Mouse (Mus musculus): ENCODE measurements around the gene Prrx2.

The Prrx2 gene

DNA sequence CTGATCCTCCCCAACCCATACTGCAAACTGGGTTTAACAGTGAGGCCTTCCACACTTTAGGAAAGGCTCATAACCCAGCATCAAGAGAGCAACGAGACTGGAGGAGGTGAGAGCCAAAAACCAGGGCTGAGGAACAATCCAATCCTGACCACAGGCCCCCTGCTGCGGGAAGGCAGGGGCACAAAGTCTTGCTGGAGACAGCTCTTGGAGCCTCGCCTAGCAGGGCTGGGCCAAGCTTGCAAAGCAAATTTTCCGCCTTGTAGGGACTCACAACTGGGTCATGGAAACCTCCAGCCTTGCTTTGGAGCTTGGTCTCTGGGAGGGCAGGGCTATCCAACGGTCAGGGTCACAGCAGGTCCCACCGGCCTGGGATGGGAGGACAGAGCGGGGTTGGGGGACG, 36.1 kb downstream of the Prrx2 start:
- no peak for DNase-seq (ENCODE audit: low read depth)

DNA sequence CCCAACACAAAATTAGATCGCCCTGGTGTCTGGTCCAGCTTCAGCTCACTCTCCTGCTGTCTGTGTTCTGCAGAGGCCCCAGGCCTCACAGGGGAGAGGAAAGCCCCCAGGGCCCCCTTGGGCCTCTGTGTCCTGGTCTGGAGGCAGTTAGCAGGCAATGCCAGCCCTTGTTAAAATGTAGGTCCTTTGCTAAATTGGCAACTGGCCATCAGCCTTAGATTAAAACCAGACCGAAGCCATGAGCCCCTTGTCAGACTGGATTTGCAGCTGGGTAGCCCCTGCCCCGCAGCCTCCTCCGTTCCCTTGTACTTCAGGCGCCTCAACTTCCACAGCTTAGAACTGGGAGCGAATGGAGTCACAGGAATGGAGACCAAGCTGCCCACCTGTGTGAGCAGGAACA, 37.9 kb downstream of the Prrx2 start:
- DNase-seq (ENCODE audit: low read depth) = no peak

DNA sequence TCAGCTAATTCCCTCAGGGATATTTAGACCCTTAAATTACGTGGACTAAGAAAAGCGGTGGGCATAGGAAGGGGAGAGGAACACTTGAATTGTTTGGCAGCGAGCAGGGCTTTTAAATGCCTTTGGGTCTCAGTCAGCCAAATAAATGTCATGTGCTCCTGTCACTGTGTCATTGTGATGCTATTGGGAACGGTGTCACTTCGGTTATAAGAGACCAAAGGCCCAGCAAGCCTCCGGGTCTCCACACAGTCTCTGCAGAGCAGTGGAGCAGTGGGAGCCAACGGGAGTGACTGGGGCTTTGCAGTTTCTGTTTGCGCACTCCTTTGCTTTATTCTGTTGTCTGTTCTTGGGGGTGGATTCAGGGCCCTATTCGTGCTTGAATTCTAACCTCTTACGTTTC, 39.7 kb downstream of the Prrx2 start:
- no peak for DNase-seq (ENCODE audit: low read depth)

DNA sequence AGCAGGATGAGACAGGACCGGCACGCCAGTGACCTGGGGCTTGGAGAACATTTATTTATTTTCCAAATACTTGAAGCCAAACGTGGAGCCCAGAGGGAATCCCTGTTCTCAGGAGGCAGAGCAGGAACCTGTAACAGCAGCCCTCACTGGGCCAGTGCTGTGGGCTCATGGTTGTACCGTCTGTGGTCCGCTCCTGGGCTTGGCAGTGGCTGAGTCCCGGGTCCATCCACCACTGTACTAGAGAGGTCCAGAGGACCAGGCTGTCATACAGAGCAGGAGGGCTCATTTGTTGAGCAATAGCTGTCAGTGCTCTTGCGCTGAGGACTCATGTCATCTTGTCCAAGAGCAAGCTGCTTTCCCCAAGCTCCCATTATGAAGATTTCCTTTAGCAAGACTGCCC, 40.3 kb downstream of the Prrx2 start:
- no peak for DNase-seq (ENCODE audit: low read depth)

DNA sequence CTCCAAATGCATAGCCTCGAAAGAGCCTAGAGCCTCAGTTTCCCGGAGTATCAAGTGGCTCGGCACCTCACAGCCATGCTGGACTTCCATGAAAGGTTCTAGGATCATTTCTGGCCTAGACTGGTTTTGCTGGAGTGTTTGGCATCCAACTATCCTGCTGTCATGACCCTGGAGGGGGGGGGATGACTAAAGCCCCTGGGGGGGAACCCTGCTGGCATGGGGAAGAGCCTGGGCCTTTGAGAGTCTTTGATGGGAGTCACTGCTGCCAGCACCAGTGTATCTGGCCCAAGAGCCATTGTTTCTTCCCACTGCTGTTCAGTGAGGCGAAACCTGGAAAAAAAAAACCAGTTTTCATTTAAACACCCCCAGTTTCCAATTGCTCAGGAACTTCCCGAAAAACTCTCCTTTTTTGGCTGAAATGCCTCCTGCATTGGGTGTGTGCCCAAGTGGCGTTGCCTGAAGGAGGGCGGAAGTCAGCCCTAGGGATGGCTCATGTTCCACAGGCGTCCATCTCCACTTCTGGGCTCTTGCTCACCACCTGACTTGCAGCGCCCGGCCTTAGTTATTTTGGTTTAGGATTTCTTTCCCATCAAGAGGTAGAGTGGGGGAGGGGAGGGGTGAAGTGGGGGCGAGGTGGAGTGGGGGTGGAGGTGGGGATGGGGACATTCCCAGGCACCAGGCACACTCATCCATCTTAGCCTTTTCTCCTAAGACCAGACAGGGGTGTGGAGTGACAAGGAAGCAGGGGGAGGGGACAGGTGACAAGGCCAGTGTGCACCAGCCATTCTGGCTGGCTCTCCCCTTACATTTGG, 41.1 kb downstream of the Prrx2 start:
- DNase-seq (ENCODE audit: low read depth) = no peak

DNA sequence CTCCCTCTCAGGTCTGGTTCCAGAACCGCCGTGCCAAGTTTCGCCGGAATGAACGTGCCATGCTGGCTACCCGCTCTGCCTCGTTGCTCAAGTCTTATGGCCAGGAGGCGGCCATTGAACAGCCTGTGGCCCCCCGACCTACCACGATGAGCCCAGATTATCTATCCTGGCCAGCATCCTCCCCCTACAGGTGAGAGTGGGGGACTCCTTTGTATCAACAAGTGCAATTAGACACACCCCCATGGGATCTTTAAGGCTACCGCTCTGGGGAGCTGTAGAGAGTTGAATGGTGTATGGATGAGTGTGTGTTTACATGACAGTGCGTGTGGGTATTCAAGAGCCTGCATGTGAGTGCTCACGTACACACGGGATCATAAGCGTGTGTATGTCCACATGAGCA, 44.7 kb downstream of the Prrx2 start:
- DNase-seq (ENCODE audit: low read depth) = no peak

DNA sequence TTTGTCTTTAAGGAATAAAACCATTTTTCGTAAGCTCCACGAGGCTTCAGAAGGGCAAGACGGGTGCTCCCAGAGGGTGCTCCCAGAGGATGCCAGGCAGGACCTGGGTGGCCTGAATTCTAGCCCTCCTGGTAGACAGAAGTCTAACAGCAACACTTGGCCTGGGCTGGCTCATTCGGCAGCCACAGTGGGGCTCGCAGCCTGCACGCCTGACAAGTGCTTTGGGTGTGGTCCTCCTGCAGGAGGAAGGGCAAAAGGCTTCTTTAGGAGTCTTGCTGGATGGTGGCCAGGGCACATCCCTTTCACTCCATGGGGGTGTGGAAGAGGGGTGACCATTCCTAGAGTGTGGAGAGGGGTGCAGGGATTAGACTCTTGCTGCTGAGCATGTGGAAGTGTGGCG, 46.4 kb downstream of the Prrx2 start:
- no peak for DNase-seq (ENCODE audit: low read depth)

DNA sequence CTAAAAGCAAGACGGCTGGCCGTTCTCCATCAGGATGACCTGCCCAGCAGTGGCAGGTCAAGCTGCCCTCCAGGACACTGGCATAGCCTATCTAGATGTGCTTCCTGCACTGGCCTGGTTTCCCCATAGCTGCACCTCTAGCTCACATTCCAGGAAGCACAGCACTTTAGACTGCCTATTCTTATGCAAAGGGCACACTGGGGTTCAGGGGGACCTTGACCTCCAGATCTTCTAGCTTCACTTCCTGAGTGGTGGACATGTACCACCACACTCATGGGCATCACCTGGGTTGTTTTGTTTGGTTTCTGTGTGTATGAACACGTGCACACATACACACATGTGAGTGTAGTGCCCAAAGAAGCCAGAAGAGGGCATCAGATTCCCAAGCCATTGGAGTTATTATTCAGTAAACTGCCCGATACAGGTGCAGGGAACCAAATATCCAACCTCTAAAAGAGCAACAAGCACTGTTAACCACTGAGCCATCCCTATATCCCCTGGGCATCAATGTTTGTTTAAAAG, 50.1 kb downstream of the Prrx2 start:
- DNase-seq (ENCODE audit: low read depth) = no peak

DNA sequence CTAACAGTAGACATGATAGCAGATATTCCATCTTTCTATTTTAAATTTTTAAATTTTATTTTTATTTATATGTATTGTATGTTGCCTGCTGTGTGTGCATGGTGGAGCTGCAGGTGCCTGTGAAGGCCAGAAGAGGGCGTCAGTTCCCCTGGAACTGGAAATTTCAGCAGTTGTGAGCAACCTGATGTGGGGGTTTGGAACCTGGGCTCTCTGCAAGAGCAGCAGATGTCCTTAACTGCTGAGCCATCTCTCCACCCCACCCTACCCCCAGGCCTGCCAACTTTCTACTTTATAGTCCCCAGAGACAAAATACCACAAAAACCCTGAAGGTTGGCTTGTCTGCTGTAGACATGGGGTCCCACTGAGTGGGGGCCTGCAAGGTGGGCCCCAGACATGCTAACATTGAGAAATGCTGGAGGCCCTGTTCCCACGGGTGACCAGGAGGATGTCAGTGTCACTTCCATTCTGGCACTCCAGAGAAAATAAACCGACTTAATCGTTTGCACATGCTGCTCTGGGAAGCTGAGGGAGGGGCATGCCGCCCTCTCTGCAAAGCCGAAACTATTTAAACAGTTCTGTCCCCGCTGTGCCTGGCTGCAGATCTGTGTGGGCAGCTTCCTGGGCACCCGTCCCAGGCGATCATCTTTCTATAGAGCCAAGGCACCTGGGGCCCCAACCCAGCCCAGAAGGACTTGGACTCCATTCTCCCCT, 50.8 kb downstream of the Prrx2 start:
- no peak for DNase-seq (ENCODE audit: low read depth)

DNA sequence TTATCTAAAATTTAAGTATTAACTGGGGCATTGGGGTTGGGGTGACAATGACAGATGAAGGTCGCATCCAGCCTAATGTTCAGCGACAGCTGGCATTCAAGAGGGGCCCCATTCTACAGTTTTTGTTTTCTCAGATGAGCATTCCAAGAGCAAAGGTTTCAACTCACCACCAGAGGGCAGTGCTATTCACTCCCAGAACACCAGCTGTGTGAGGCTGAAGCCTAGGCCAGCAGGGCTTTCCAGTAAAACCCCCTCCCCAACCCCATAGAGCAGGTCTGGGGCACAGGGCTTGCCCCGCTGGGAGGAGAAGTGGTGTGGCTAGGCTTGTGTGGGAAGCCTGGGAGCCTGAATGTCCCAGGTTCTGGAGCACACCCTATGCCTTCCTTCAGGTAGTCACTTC, 56.2 kb downstream of the Prrx2 start:
- peak; percentile 62 for DNase-seq (ENCODE audit: low read depth)

DNA sequence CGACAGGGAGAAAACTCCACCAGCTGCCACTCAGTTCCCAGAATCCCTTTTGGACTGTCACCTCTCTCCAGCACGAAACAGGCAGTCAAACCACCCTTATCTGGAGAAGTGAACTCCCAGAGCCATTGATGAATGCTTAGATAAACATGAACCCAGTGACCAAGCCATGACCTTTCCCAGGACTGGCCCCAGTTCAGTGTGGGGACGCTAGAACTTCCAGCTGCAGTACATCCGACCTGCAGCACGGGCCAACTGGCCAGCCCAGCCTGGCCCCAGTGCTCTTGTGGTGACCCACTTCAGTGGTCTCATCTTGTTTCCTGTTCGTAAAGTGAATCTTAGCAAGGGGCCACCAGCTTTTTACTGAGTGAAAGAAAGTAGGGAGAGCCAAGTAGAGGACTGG, 58.6 kb downstream of the Prrx2 start:
- DNase-seq (ENCODE audit: low read depth) = no peak

DNA sequence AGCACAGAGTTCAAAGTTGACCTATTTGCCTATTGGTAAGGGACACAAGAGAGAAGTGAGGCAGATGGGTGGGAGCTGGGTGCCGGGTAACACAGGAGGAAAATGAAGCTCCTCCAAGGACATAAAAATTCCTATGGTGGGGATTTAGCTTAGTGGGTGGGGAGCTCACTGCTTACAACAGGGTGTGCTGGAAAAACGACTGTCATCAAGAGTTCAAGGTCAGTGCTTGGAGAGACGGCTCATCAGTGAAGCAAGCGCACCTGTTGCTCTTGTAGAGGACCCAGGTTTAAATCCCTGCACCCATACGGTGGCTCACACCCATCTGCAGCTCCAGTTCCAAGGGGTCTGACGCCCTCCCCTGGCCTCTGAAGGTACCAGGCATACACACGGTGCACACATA, 59.2 kb downstream of the Prrx2 start:
- DNase-seq (ENCODE audit: low read depth) = no peak

DNA sequence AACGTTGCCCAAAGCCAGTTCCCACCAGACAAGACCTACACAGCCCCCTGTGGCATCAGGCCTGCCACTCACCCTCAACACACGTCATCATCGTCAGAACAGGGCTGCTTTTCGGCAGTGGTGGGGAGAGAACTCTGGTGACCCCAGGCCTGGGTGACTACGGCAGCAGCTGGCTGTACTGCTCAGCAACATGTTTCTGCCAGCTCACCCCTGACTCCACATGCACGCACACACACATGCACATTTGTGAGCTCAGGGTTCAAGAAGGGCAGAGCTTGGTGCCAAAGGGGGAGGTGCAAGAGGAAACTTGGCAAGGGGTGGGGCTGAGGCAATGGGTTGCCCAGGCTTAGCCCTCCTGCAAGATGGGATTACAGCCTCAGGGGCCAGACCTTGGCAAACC, 62.5 kb downstream of the Prrx2 start:
- DNase-seq (ENCODE audit: low read depth) = peak; percentile 17

DNA sequence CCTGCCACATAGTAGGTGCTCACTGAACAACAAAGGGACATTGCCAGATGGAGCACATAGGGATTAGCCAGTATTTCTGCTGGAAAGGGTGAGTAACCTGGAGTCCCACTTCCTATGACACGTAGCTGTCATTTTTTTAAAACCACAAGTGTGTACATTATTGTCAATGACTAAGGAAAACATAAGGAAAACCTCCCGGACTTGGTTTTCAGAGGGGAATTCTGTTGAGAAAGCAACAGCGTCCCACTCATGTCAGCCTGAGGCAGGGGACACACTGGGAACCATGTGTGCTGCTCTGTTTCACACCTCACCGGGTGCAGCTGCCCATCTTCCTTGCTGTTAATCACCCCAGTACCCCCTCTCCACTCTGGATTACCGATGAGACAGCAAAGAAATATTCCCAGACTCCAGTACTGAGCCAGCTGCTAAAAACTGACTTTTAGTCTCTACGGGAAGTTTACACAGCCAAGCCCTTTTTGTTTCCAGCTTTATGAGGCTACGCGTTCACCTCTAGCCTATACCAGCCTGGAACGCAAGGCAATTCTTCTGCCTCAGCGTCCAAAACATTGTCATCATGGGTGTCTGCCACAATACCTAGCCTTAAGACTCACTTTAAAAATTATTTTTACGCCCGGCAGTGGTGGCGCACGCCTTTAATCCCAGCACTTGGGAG, 64.8 kb downstream of the Prrx2 start:
- DNase-seq (ENCODE audit: low read depth) = no peak

DNA sequence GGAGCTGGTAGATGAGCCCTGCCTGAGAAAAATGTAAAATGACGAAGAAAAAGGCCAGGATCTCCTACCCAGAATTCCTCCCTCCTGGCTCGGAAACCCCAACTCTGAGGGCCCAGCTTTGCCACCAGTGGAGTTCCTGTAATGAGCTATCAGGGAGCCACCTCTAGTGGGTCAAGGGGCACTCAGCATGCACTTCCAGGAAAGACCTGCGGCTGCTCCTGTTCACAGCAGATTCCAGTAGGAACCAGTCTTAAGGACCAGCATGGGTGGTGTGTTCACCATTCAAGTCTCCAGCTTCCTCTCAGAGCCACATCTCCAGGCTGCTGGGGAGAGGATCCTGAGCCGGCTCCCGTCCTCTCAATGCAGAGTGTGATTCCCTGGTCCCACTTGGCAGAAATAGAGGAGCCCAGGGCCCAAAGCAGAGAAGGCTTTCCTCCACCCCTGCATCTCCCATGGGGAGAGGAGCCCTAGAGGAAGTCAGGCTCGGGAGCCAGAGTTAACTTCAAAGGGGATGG, 66.9 kb downstream of the Prrx2 start:
- DNase-seq (ENCODE audit: low read depth) = no peak

DNA sequence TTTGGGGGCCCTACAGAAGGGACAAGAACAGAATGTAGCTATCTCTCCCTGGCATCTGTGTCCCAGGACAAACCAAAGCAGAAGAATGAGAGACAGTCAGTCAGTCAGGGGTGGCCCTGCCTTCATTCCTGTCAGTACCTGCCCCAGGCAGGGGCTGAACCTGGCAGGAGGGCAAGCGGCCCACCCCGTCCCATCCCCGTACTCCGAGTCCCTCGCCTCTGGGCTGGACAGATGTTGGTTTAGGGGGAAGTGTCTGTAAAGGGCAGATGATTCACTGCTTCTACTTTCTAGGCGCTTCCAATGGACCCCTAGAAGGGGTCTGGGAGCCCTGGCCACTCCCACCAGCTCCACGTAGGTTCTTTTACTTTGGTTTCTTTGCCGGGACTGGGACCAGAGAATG, 67.5 kb downstream of the Prrx2 start:
- DNase-seq (ENCODE audit: low read depth) = no peak

DNA sequence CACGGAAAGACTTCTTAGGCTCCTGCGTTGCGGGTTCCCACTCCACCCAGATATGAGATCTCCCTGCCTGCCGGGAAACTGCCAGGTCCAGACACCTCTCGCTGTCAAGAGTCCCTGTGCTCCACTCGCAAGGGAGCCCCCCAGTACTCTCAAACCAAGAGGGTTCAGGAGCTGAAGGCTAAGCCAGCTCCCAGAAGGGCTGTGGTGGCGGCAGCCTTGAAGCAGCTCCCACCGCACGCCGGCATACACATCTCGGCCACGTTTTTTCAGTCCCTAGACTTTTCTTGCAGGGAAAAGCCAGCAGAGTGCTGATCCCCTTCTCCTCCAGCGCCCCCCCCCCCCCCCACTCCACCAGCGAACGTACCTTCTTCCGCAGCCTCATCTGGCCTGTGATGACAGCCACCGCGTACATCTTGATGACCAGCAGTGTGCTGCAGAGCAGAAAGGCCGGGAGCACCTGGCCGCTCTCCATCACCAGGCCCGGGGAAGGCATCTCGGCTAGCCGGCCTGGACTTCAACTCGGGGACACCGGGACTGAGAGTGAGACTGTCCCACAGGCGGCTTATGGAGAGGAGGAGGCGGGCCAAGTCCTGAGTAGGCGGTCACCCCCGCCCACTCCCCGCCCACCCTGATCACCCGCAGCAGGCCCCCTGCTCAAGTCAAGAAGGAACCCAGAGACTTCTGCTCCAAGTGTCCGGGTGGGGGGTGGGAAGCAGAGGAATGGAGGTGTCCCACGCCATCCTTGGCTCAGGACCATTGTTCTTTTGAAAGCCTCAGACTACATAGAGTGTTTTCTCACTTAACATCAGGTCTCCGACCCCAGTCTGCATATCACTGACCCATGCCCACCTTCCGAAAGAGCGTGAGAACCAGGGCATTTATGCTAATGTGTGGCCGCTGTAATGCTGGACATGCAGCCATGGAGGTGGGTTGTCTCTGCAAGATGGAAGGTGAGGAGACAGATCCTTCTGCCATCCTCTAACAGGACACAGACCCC, 68.3 kb downstream of the Prrx2 start:
- no peak for DNase-seq (ENCODE audit: low read depth)

DNA sequence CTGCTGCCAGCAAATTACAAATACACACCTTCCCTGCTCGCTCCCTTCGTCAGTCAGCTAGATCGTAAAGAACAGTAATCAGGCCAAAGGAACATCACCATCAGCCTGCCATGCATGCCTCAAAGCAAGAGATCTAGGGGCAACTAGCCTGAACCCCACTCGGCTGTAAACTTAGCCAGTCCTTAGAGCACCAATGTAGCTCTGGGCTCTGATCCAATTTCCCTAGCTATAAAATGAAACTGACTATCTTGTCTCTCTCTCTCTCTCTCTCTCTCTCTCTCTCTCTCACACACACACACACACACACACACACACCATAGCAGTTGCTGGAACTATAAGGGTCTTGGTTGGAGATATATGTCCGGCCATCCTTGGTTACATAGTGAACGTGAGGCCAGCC, 69.5 kb downstream of the Prrx2 start:
- DNase-seq (ENCODE audit: low read depth) = no peak

DNA sequence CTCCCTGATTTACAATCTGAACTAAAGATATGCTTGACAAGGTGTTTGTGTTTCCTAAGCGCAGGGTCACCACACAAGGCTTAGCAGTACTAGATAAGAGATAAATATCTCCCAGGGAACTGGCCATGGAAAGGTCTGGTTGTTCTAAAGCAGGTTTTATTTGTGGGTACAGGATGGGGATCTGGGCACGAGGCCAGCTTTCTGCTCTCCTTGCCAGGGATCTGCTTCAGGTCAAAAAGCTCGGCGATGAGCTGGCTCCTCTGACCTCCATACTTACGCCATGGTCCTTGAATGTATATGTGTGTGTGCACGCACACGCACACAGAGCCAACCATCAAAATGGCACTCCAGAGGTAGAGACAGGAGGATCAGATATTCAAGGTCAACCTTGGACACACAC, 70.2 kb downstream of the Prrx2 start:
- DNase-seq (ENCODE audit: low read depth) = no peak

DNA sequence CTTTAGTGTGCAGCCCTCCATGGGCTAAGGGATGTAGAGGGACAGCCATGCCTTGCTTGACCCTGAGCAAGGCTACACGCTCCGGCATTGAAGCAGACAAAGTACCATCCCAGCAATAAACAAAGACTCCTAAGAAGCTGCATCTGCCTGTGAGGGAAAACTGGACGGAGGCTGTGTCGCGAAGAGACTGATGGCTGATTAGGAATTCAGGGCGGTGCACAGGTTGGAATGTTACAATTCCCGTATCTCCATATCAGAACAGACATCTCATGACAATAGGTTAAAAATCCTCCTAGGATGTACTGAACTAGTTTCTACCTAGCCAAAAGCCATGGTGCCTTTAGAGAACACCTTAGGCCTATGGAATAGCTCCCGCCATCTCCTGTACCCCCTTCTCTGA, 71.1 kb downstream of the Prrx2 start:
- DNase-seq (ENCODE audit: low read depth) = no peak

DNA sequence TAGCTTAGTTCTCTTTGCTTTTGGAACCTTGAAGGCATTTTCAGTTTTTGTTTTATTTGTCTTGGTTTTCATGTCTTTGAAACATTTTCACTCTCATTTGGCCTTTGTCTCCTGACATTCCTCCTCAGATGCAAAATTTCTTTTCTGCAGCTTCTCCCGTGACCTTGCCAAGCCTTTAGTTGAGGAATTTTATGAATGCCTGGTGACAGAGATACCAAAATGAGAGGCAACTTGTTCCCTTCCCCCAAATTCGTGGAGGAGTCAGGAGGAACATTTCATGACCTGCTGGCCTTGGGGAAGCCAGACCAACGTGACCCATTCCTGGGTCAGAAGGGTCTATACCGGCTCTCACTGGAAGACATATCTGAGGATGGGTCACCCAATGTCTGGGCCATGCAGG, 71.9 kb downstream of the Prrx2 start:
- no peak for DNase-seq (ENCODE audit: low read depth)
